Mouse (Mus musculus) heart, embryonic 11.5 days (tissue): ENCODE measurements around the gene Gata3. TPM values are rescaled to one million over a fixed set of nuclear protein-coding genes. Genes with fewer than 3 reads are reported as not detected.

Experiments used
- ATAC-seq: fragments of 200-750 bp; cut with Nextera tagmentation; replicated peaks from 2 replicates; pipeline ENCODE4 v1.8.0; 2017; ENCODE audit warnings: moderate library complexity; ENCODE audit not compliant: insufficient number of reproducible peaks, low FRiP score, low TSS enrichment
- H3K27ac ChIP-seq: fragments of 300-500 bp; sonication (generic); 2 replicates; pipeline ENCODE4 v1.5.1; 2014; ENCODE audit warnings: mild to moderate bottlenecking, low read depth, low read length
- H3K27me3 ChIP-seq: fragments of 300-500 bp; sonication (generic); 2 replicates; pipeline ENCODE4 v1.6.1; 2014; ENCODE audit warnings: mild to moderate bottlenecking, low read length, mixed read lengths; ENCODE audit not compliant: control insufficient read depth, insufficient read depth
- H3K36me3 ChIP-seq: fragments of 300-500 bp; sonication (generic); 2 replicates; pipeline ENCODE4 v1.6.1; 2014; ENCODE audit warnings: mild to moderate bottlenecking, low read length, moderate library complexity, mixed read lengths; ENCODE audit not compliant: control insufficient read depth, insufficient read depth
- H3K4me1 ChIP-seq: fragments of 300-500 bp; sonication (generic); 2 replicates; pipeline ENCODE4 v1.6.1; 2014; ENCODE audit warnings: low read length; ENCODE audit not compliant: control insufficient read depth, insufficient read depth
- H3K4me2 ChIP-seq: fragments of 300-500 bp; sonication (generic); 2 replicates; pipeline ENCODE4 v1.6.1; 2014; ENCODE audit warnings: mild to moderate bottlenecking, moderate library complexity
- H3K4me3 ChIP-seq: fragments of 300-500 bp; sonication (generic); 2 replicates; pipeline ENCODE4 v1.5.1; 2014; ENCODE audit warnings: low read depth, low read length
- H3K9ac ChIP-seq: fragments of 300-500 bp; sonication (generic); 2 replicates; pipeline ENCODE4 v1.6.1; 2014; ENCODE audit warnings: mild to moderate bottlenecking, low read depth, low read length, moderate library complexity
- H3K9me3 ChIP-seq: fragments of 300-500 bp; sonication (generic); replicated peaks from 2 replicates; pipeline ENCODE4 v1.6.1; 2016; ENCODE audit warnings: low read length; ENCODE audit not compliant: control insufficient read depth
- WGBS: fragments of 180-500 bp; shearing (Covaris S2); extraction: QIAGEN DNeasy Blood & Tissue Kit; methylation state at CpG from one replicate; pipeline ENCODE4 v1.1.7; 2014; ENCODE audit not compliant: insufficient replicate concordance; 5-methylcytosine and 5-hydroxymethylcytosine counted together
- polyA plus RNA-seq: library from polyadenylated mRNA; unstranded; fragments of >200 nt; fragmentation: Nextera tagmentation; extraction: Ambion mirVana; gene quantifications from 2 replicates; pipeline ENCODE4 v1.2.1, GENCODE M21; 2014

Gata3 gene
- polyA plus RNA-seq, 1 experiment from 2014 or later, result 9.8 TPM

GRCm38 (mm10) chr2:9827624-9828023, 62.2 kb downstream of the Gata3 start:
- Histone ChIP-seq H3K36me3 (no peaks in the 10 kb centered on the region), H3K4me3 (no peak overlapping the region), H3K27ac (no peak overlapping the region), H3K9ac (no peak overlapping the region), H3K4me1 (no peaks in the 10 kb centered on the region), H3K4me2 (no peak overlapping the region), H3K9me3 (no peaks in the 10 kb centered on the region), H3K27me3 (no peaks in the 10 kb centered on the region; the same call in 1 of the 2 replicates)
- WGBS, result 19% methylated on average over 3 of the region's 3 CpGs
- no peak for ATAC-seq

GRCm38 (mm10) chr2:9820611-9821010, 69.2 kb downstream of the Gata3 start:
- H3K4me3 ChIP-seq, result no peak overlapping the region
- 75% methylated on average over 8 of the region's 8 CpGs for WGBS
- no peak overlapping the region for H3K9ac ChIP-seq
- H3K4me1 ChIP-seq, result no peaks in the 10 kb centered on the region
- no peak overlapping the region for H3K4me2 ChIP-seq
- no peak for ATAC-seq
- no peaks in the 10 kb centered on the region for H3K36me3 ChIP-seq
- H3K9me3 ChIP-seq, result no peaks in the 10 kb centered on the region
- H3K27me3 ChIP-seq, result no peaks in the 10 kb centered on the region
- H3K27ac ChIP-seq, result no peak overlapping the region

DNA sequence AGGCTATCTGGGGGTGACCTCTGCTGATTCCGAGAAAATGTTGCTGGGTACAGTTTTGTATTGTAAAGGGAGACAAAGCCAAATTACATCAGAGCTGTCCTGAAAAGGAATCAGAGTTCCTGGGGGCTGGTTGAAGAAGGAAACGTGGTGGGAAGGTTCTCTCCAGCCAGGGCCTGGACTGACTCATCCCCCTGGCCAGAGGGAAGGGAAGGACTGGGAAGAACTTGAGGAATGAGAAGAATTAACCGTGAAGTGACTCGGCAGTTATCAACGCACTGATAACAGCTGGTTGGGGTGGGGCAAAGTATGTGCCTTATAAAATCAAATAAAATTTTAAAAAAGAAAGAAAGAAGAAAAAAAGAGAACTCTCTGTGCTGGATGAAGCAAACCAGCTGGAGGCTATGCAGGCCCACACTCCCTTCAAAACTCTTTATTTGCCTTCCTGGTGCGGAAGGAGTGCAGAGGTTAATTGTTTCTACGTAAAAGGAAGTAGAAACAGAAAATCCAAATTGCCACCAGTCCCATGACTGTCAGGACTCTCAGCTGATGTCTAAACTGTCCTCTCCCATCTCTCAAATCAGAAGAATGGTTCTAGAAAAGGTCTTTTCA, 71.6 kb downstream of the Gata3 start:
- H3K4me2 ChIP-seq, result no peak overlapping the region
- H3K36me3 ChIP-seq, result no peaks in the 10 kb centered on the region
- H3K4me1 ChIP-seq, result no peaks in the 10 kb centered on the region
- H3K4me3 ChIP-seq, result no peak overlapping the region
- no peak overlapping the region for H3K27ac ChIP-seq
- no peaks in the 10 kb centered on the region for H3K9me3 ChIP-seq
- WGBS, result 32% methylated on average over 7 of the region's 7 CpGs
- H3K27me3 ChIP-seq, result no peaks in the 10 kb centered on the region
- ATAC-seq, result no peak
- H3K9ac ChIP-seq, result no peak overlapping the region

Other genes with a start within 250 kb of the Gata3 start
- 1.2 TPM in 1 of 2 replicates, not detected in the other for gene 4930412O13Rik, start 8.8 kb downstream of the Gata3 start, polyA plus RNA-seq
- 0.51 and 0.89 TPM in 2 replicates for gene 9230102O04Rik, start 494 bp downstream of the Gata3 start, polyA plus RNA-seq
- gene Taf3, start 158.6 kb upstream of the Gata3 start, polyA plus RNA-seq, result 10.0 and 11.9 TPM in 2 replicates
- gene Atp5c1, start 190.5 kb upstream of the Gata3 start, polyA plus RNA-seq, result 1,104 and 1,135 TPM in 2 replicates
- gene Kin, start 190.6 kb upstream of the Gata3 start, polyA plus RNA-seq, result 22.6 and 27.7 TPM in 2 replicates
- gene Itih2, start 241.4 kb upstream of the Gata3 start, polyA plus RNA-seq, result 0.87 and 6.1 TPM in 2 replicates